Mouse (Mus musculus): ENCODE results near the gene Sct. TPM values are rescaled to one million over a fixed set of nuclear protein-coding genes. Genes with fewer than 3 reads are reported as not detected.

Gene Sct
- polyA plus RNA-seq, 1 experiment from 2014 or later: 2.6 TPM

DNA sequence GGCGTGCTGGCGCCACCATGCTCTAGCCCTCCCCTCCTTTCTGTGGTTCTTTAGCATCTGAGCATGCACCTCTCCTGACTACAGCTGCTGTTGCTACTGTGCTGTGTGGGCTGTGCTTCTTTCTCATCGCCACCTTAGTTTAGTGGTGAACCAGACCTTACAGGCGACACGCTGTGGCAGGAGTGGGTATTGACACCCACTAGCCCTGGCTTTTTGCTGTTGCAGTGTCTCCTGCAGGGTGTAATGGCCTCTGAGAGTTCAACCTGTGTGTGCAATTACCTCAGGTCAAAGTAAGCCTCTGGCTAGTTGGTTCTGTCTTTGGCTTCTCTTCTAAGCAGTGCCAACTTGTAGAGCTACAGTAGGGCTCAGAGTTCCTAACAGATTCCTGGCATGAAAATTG is 37.0 kb upstream of the Sct start:
- H3K9me3 ChIP-seq (replicated peaks; ENCODE audit: control insufficient read depth, low read length): no peaks in the 10 kb centered on the region
- H3K36me3 ChIP-seq (ENCODE audit: control insufficient read depth, insufficient read depth, low read length): peaks cover 98% of the 10 kb centered on the region
- no peak overlapping the region for H3K4me2 ChIP-seq (ENCODE audit: low read length)
- no peaks in the 10 kb centered on the region for H3K4me1 ChIP-seq (ENCODE audit: control insufficient read depth, insufficient read depth, low read length)
- ATAC-seq (no peak), DNase-seq (ENCODE audit: low spot score) (no peak)
- no peak overlapping the region for H3K4me3 ChIP-seq (ENCODE audit: low read depth, low read length)
- H3K9ac ChIP-seq (ENCODE audit: low read length): no peak overlapping the region
- 80% methylated on average over 5 of the region's 5 CpGs for WGBS
- H3K27ac ChIP-seq (ENCODE audit: low read depth, low read length): no peak overlapping the region
- H3K27me3 ChIP-seq (replicated peaks; ENCODE audit: control insufficient read depth, insufficient read depth, low read length): no peaks in the 10 kb centered on the region

DNA sequence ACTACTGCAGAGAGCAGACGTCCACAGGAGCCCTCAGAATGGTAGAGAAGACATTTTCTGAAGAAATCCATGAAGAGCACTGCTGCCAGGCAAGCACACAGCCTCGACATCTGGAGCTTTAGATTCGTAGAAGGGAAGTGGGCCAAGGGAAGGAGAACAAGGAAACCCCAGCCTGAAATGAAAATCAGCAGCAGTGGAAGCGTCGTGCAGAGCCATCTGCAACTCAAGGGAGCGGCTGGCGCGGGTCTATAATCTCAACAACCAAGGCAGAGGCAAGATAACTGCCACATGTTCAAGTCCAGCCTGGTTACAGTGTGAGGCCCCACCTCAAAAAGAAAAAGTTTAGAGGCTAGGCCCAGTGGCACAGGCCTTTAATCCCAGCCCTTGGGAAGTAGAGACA is 36.1 kb upstream of the Sct start:
- Histone ChIP-seq H3K36me3 (ENCODE audit: control insufficient read depth, insufficient read depth, low read length) (peaks cover 98% of the 10 kb centered on the region), H3K4me3 (ENCODE audit: low read depth, low read length) (no peak overlapping the region), H3K4me1 (ENCODE audit: control insufficient read depth, insufficient read depth, low read length) (no peaks in the 10 kb centered on the region), H3K27ac (ENCODE audit: low read depth, low read length) (no peak overlapping the region), H3K4me2 (ENCODE audit: low read length) (no peak overlapping the region), H3K27me3 (replicated peaks; ENCODE audit: control insufficient read depth, insufficient read depth, low read length) (no peaks in the 10 kb centered on the region), H3K9me3 (replicated peaks; ENCODE audit: control insufficient read depth, low read length) (no peaks in the 10 kb centered on the region), H3K9ac (ENCODE audit: low read length) (no peak overlapping the region)
- DNase-seq (ENCODE audit: low spot score) (no peak), ATAC-seq (no peak)
- WGBS: 92% methylated on average over 8 of the region's 8 CpGs

GRCm38 (mm10) chr7:141314416-141314815 is 35.5 kb upstream of the Sct start:
- peaks cover 99% of the 10 kb centered on the region for H3K36me3 ChIP-seq (ENCODE audit: control insufficient read depth, insufficient read depth, low read length)
- H3K27me3 ChIP-seq (replicated peaks; ENCODE audit: control insufficient read depth, insufficient read depth, low read length): no peaks in the 10 kb centered on the region
- DNase-seq (ENCODE audit: low spot score) (no peak), ATAC-seq (no peak)
- no peak overlapping the region for H3K4me2 ChIP-seq (ENCODE audit: low read length)
- 91% methylated on average over 2 of the region's 2 CpGs for WGBS
- no peaks in the 10 kb centered on the region for H3K4me1 ChIP-seq (ENCODE audit: control insufficient read depth, insufficient read depth, low read length)
- no peaks in the 10 kb centered on the region for H3K9me3 ChIP-seq (replicated peaks; ENCODE audit: control insufficient read depth, low read length)
- H3K9ac ChIP-seq (ENCODE audit: low read length): no peak overlapping the region
- H3K27ac ChIP-seq (ENCODE audit: low read depth, low read length): no peak overlapping the region
- no peak overlapping the region for H3K4me3 ChIP-seq (ENCODE audit: low read depth, low read length)

DNA sequence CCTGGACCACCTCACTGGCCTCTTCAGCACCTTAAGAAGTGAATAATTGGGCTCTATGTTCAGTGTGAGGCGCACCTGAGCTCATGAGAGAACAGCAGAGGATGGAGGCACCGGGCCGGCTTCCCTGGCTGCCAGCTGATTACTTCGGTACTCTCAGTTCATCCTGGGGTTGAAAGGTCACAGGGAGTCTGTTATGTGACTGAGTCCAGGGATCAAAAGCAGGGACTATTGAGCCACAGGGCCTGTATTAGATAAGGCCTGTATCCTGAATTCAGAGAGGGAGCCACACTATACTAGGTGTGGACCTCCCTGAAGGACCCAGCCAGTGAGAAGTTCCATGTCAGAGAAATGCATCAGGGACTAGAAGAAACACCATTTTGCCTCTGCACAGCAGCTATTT is 25.6 kb upstream of the Sct start:
- H3K9me3 ChIP-seq (replicated peaks; ENCODE audit: control insufficient read depth, low read length): no peaks in the 10 kb centered on the region
- no peaks in the 10 kb centered on the region for H3K27me3 ChIP-seq (replicated peaks; ENCODE audit: control insufficient read depth, insufficient read depth, low read length)
- 93% methylated on average over 4 of the region's 4 CpGs for WGBS
- peaks cover 98% of the 10 kb centered on the region for H3K36me3 ChIP-seq (ENCODE audit: control insufficient read depth, insufficient read depth, low read length)
- no peak for DNase-seq (ENCODE audit: low spot score)
- no peak overlapping the region for H3K4me3 ChIP-seq (ENCODE audit: low read depth, low read length)
- no peaks in the 10 kb centered on the region for H3K4me1 ChIP-seq (ENCODE audit: control insufficient read depth, insufficient read depth, low read length)
- H3K27ac ChIP-seq (ENCODE audit: low read depth, low read length): no peak overlapping the region
- no peak for ATAC-seq
- H3K4me2 ChIP-seq (ENCODE audit: low read length): no peak overlapping the region
- H3K9ac ChIP-seq (ENCODE audit: low read length): no peak overlapping the region

DNA sequence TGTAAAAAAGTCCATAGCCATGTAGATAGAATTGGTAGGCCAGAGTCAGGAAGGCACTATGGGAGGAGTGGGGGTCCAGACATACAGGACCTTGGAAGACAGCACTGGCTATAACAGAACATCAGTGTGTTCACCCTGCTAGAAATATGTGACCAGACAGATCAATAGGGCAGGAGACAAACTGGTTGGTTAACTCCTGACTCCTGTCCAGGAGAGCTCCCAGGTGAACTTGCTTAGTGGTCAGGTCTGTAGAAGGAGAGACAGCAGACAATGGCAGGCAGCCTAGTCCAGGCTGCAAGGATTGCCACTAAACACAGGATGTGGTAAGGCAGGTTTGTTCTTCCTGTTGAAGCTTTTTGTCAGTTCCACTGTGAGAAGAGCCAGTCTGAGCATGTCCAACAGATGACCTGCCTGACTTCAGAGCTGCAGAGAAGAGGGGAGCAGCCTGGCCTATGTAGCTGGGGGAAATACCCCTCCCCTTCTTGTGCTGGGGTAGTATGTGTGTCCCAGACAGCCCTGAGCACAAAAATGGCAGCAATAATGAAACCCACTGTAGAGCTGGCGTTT is 23.9 kb upstream of the Sct start:
- H3K27ac ChIP-seq (ENCODE audit: low read depth, low read length): no peak overlapping the region
- no peak overlapping the region for H3K4me2 ChIP-seq (ENCODE audit: low read length)
- no peaks in the 10 kb centered on the region for H3K27me3 ChIP-seq (replicated peaks; ENCODE audit: control insufficient read depth, insufficient read depth, low read length)
- H3K36me3 ChIP-seq (ENCODE audit: control insufficient read depth, insufficient read depth, low read length): peaks cover 91% of the 10 kb centered on the region
- ATAC-seq (no peak), DNase-seq (ENCODE audit: low spot score) (no peak)
- no peaks in the 10 kb centered on the region for H3K9me3 ChIP-seq (replicated peaks; ENCODE audit: control insufficient read depth, low read length)
- WGBS: 77% methylated on average over 1 of the region's 1 CpGs
- no peak overlapping the region for H3K9ac ChIP-seq (ENCODE audit: low read length)
- no peak overlapping the region for H3K4me3 ChIP-seq (ENCODE audit: low read depth, low read length)
- no peaks in the 10 kb centered on the region for H3K4me1 ChIP-seq (ENCODE audit: control insufficient read depth, insufficient read depth, low read length)

- no peak for ATAC-seq
- 97% methylated on average over 9 of the region's 9 CpGs for WGBS
- H3K4me2 ChIP-seq (ENCODE audit: low read length): no peak overlapping the region
- DNase-seq (ENCODE audit: low spot score): no peak
- peaks cover 87% of the 10 kb centered on the region for H3K36me3 ChIP-seq (ENCODE audit: control insufficient read depth, insufficient read depth, low read length)
- no peaks in the 10 kb centered on the region for H3K9me3 ChIP-seq (replicated peaks; ENCODE audit: control insufficient read depth, low read length)
- H3K27ac ChIP-seq (ENCODE audit: low read depth, low read length): no peak overlapping the region
- no peak overlapping the region for H3K4me3 ChIP-seq (ENCODE audit: low read depth, low read length)
- H3K27me3 ChIP-seq (replicated peaks; ENCODE audit: control insufficient read depth, insufficient read depth, low read length): no peaks in the 10 kb centered on the region
- no peak overlapping the region for H3K9ac ChIP-seq (ENCODE audit: low read length)
- H3K4me1 ChIP-seq (ENCODE audit: control insufficient read depth, insufficient read depth, low read length): no peaks in the 10 kb centered on the region
Observed at GRCm38 (mm10) chr7:141301386-141301785, 22.5 kb upstream of the Sct start.

DNA sequence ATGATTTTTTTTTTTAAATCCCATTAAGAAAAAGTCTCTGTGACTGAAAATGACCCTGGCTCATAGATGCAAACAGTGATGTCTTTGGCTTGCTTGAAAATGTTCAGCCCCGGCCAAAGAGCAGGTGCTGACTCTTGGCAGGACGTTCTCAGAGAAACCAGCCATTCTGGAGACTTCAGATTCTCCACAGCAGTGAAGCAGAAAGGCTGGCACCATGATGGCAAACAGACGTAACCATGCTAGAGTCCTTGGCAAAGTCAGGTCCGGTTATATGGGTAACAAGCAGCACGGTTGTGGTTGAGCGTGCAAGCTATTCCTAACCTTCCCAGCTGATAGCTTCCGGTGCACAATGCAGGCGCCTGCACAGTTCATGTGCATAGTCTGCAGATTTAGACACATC is 20.2 kb upstream of the Sct start:
- H3K27ac ChIP-seq (ENCODE audit: low read depth, low read length): no peak overlapping the region
- no peaks in the 10 kb centered on the region for H3K9me3 ChIP-seq (replicated peaks; ENCODE audit: control insufficient read depth, low read length)
- no peak overlapping the region for H3K9ac ChIP-seq (ENCODE audit: low read length)
- DNase-seq (ENCODE audit: low spot score) (no peak), ATAC-seq (no peak)
- H3K4me3 ChIP-seq (ENCODE audit: low read depth, low read length): no peak overlapping the region
- peaks cover 65% of the 10 kb centered on the region for H3K36me3 ChIP-seq (ENCODE audit: control insufficient read depth, insufficient read depth, low read length)
- peaks cover 15% of the 10 kb centered on the region for H3K27me3 ChIP-seq (replicated peaks; ENCODE audit: control insufficient read depth, insufficient read depth, low read length)
- WGBS: 94% methylated on average over 8 of the region's 8 CpGs
- H3K4me1 ChIP-seq (ENCODE audit: control insufficient read depth, insufficient read depth, low read length): peaks cover under 1% of the 10 kb centered on the region; the same call in 1 of the 2 replicates
- H3K4me2 ChIP-seq (ENCODE audit: low read length): no peak overlapping the region

GRCm38 (mm10) chr7:141297926-141298650 is 19.2 kb upstream of the Sct start:
- Histone ChIP-seq H3K27me3 (replicated peaks; ENCODE audit: control insufficient read depth, insufficient read depth, low read length) (peaks cover 26% of the 10 kb centered on the region), H3K4me3 (ENCODE audit: low read depth, low read length) (no peak overlapping the region), H3K4me2 (ENCODE audit: low read length) (no peak overlapping the region), H3K27ac (ENCODE audit: low read depth, low read length) (no peak overlapping the region), H3K36me3 (ENCODE audit: control insufficient read depth, insufficient read depth, low read length) (peaks cover 55% of the 10 kb centered on the region), H3K9me3 (replicated peaks; ENCODE audit: control insufficient read depth, low read length) (no peaks in the 10 kb centered on the region), H3K9ac (ENCODE audit: low read length) (no peak overlapping the region), H3K4me1 (ENCODE audit: control insufficient read depth, insufficient read depth, low read length) (peaks cover 7% of the 10 kb centered on the region; the same call in 1 of the 2 replicates)
- WGBS: 84% methylated on average over 3 of the region's 3 CpGs
- ATAC-seq (no peak), DNase-seq (ENCODE audit: low spot score) (no peak)

DNA sequence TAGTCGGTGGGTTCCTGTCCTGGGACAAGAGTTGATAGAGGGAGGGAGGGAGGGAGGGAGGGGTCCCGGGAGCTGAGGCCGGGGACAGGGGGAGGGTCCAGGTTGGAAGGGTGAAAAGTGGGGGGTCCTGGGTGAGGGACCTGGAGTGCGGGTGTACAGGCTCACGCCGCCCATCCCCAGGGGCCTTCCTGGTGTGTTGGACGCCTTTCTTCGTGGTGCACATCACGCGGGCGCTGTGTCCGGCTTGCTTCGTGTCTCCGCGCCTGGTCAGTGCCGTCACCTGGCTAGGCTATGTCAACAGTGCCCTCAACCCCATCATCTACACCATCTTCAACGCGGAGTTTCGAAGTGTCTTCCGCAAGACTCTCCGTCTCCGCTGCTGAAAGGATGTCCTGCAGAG is 15.5 kb upstream of the Sct start:
- no peaks in the 10 kb centered on the region for H3K9me3 ChIP-seq (replicated peaks; ENCODE audit: control insufficient read depth, low read length)

More for the DNA sequence above, 15.5 kb upstream of the Sct start:
- H3K4me3 ChIP-seq (ENCODE audit: low read depth, low read length): peak overlapping the region; percentile 31
- DNase-seq (ENCODE audit: low spot score): no peak
- peaks cover 45% of the 10 kb centered on the region for H3K27me3 ChIP-seq (replicated peaks; ENCODE audit: control insufficient read depth, insufficient read depth, low read length)
- no peak for ATAC-seq
- H3K36me3 ChIP-seq (ENCODE audit: control insufficient read depth, insufficient read depth, low read length): peaks cover 20% of the 10 kb centered on the region
- no peak overlapping the region for H3K27ac ChIP-seq (ENCODE audit: low read depth, low read length)
- peaks cover 9% of the 10 kb centered on the region; the same call in 1 of the 2 replicates for H3K4me1 ChIP-seq (ENCODE audit: control insufficient read depth, insufficient read depth, low read length)
- WGBS: 11% methylated on average over 20 of the region's 22 CpGs
- H3K9ac ChIP-seq (ENCODE audit: low read length): no peak overlapping the region
- peak overlapping the region; percentile 59 for H3K4me2 ChIP-seq (ENCODE audit: low read length)

All from forebrain, embryonic 14.5 days (tissue).